In genomic region chrX:10650881-10651280, GRCm38 (mm10) we compare ENCODE assay signal across 8 mouse cellular contexts.
DNase-seq lines count a peak whose midpoint lies in the region; ATAC-seq lines count a peak whose summit lies in the region.
"Had no signal": no experiment of that assay in that cellular context is flagged by ENCODE, and none has a peak within 500 bp of the region (broad histone marks: within the 10 kb centered on the region; RNA-seq: fewer than 3 reads in every experiment).

No protein-coding gene starts in this region.

- H3K27me3 ChIP-seq in hindbrain, embryonic 14.5 days (ENCODE audit: control insufficient read depth, insufficient read depth, low read length) = no peaks in the 10 kb centered on the region
- no peaks in the 10 kb centered on the region for H3K27me3 ChIP-seq in hindbrain, embryonic 13.5 days
- H3K27me3 ChIP-seq in midbrain, embryonic 14.5 days (ENCODE audit: control insufficient read depth, insufficient read depth, low read length) = no peaks in the 10 kb centered on the region
- no peaks in the 10 kb centered on the region; the same call in 1 of the 2 replicates for H3K27me3 ChIP-seq in midbrain, embryonic 10.5 days (ENCODE audit: low read depth, poor library complexity, severe bottlenecking)

- ATAC-seq in hindbrain, embryonic 14.5 days (ENCODE audit: low FRiP score) = no peak
- ATAC-seq in hindbrain, embryonic 13.5 days (ENCODE audit: low FRiP score) = no peak
- ATAC-seq in midbrain, embryonic 14.5 days (ENCODE audit: low FRiP score, low TSS enrichment) = no peak
- 0 out of 2 replicates have a peak, but pooled peaks have one; percentile 36 for ATAC-seq in common myeloid progenitor, adult 5-6 weeks (replicated peaks; ENCODE audit: low read depth, poor library complexity, severe bottlenecking)

- H3K9ac ChIP-seq in hindbrain, embryonic 14.5 days = no peak overlapping the region
- no peak overlapping the region for H3K9ac ChIP-seq in hindbrain, embryonic 13.5 days
- H3K9ac ChIP-seq in midbrain, embryonic 14.5 days (replicated peaks; ENCODE audit: low read length) = no peak overlapping the region

- H3K36me3 ChIP-seq in hindbrain, embryonic 14.5 days (replicated peaks; ENCODE audit: control insufficient read depth, insufficient read depth) = no peaks in the 10 kb centered on the region
- H3K36me3 ChIP-seq in hindbrain, embryonic 13.5 days = no peaks in the 10 kb centered on the region
- H3K36me3 ChIP-seq in midbrain, embryonic 14.5 days (ENCODE audit: control insufficient read depth, insufficient read depth, low read length) = no peaks in the 10 kb centered on the region
- no peaks in the 10 kb centered on the region for H3K36me3 ChIP-seq in midbrain, embryonic 10.5 days

- WGBS in hindbrain, embryonic 14.5 days = 15% methylated on average over 4 of the region's 4 CpGs
- 28% methylated on average over 4 of the region's 4 CpGs for WGBS in hindbrain, embryonic 13.5 days
- 24% methylated on average over 4 of the region's 4 CpGs for WGBS in midbrain, embryonic 14.5 days
- WGBS in midbrain, embryonic 10.5 days = 33% methylated on average over 4 of the region's 4 CpGs

- no peak overlapping the region for H3K4me2 ChIP-seq in hindbrain, embryonic 14.5 days (replicated peaks)
- H3K4me2 ChIP-seq in hindbrain, embryonic 13.5 days = no peak overlapping the region
- no peak overlapping the region for H3K4me2 ChIP-seq in midbrain, embryonic 14.5 days (ENCODE audit: low read length)

- no peak overlapping the region for H3K4me3 ChIP-seq in hindbrain, embryonic 14.5 days (replicated peaks; ENCODE audit: low read length)
- H3K4me3 ChIP-seq in hindbrain, embryonic 13.5 days = no peak overlapping the region
- no peak overlapping the region for H3K4me3 ChIP-seq in midbrain, embryonic 14.5 days (replicated peaks; ENCODE audit: low read depth, low read length)
- H3K4me3 ChIP-seq in midbrain, embryonic 10.5 days = no peak overlapping the region
- H3K4me3 ChIP-seq: myocyte had no signal

- H3K9me3 ChIP-seq in hindbrain, embryonic 14.5 days (ENCODE audit: control insufficient read depth, low read length) = no peaks in the 10 kb centered on the region
- H3K9me3 ChIP-seq in hindbrain, embryonic 13.5 days = no peaks in the 10 kb centered on the region
- no peaks in the 10 kb centered on the region for H3K9me3 ChIP-seq in midbrain, embryonic 14.5 days (ENCODE audit: control insufficient read depth, low read length)
- H3K9me3 ChIP-seq in midbrain, embryonic 10.5 days (replicated peaks) = no peaks in the 10 kb centered on the region

- H3K4me1 ChIP-seq in hindbrain, embryonic 14.5 days (replicated peaks; ENCODE audit: control insufficient read depth, insufficient read depth, low read length) = no peaks in the 10 kb centered on the region
- peaks cover 7% of the 10 kb centered on the region for H3K4me1 ChIP-seq in hindbrain, embryonic 13.5 days (replicated peaks)
- 0 out of 2 replicates have a peak, but pooled peaks cover 3% of the 10 kb centered on the region for H3K4me1 ChIP-seq in midbrain, embryonic 14.5 days (ENCODE audit: control insufficient read depth, insufficient read depth, low read length)
- no peaks in the 10 kb centered on the region for H3K4me1 ChIP-seq in midbrain, embryonic 10.5 days

- peak; percentile 66 for DNase-seq in hindbrain, embryonic 14.5 days (ENCODE audit: low spot score)
- DNase-seq in midbrain, embryonic 14.5 days = peak; percentile 75
- no peak for DNase-seq in midbrain, embryonic 10.5 days (ENCODE audit: low spot score)
- peak; percentile 3 for DNase-seq in telencephalon, adult 2 months (ENCODE audit: low read depth, low spot score)
- DNase-seq in urinary bladder, postnatal 25 days (ENCODE audit: low spot score) = no peak

- H3K27ac ChIP-seq in hindbrain, embryonic 14.5 days = no peak overlapping the region
- H3K27ac ChIP-seq in hindbrain, embryonic 13.5 days = no peak overlapping the region
- no peak overlapping the region for H3K27ac ChIP-seq in midbrain, embryonic 14.5 days (replicated peaks; ENCODE audit: low read depth, low read length)
- no peak overlapping the region for H3K27ac ChIP-seq in midbrain, embryonic 10.5 days (replicated peaks)

Comparison
In these comparisons a context has a peak if more than half of its experiments do, and no peak if none do; other contexts are left out.
1. DNase-seq: peak in hindbrain, embryonic 14.5 days (single experiment), midbrain, embryonic 14.5 days (single experiment) and telencephalon, adult 2 months (single experiment); none in midbrain, embryonic 10.5 days (single experiment) and urinary bladder, postnatal 25 days (single experiment).